13 mouse cellular contexts compared by ENCODE assay signal in genomic region chr16:91838771-91839170, GRCm38 (mm10).
A peak's percentile ranks its signal among the peaks of the same experiment; 100 is the strongest.
DNase-seq lines count a peak whose midpoint lies in the region; TF ChIP-seq lines count a peak whose summit lies in the region.
"Had no signal": no experiment of that assay in that cellular context is flagged by ENCODE, and none has a peak within 500 bp of the region (broad histone marks: within the 10 kb centered on the region; RNA-seq: fewer than 3 reads in every experiment).

No protein-coding gene starts in this region.

- no peak for TF ChIP-seq CTCF in layer of hippocampus, adult 2 months (conservative IDR thresholded peaks at IDR 0.05)
- TF ChIP-seq CTCF in E14TG2a.4 (conservative IDR thresholded peaks at IDR 0.05; ENCODE audit: low read length) = no peak

- peak overlapping the region; percentile 85 for H3K27ac ChIP-seq in layer of hippocampus, adult 2 months
- H3K27ac ChIP-seq: kidney, embryonic 15.5 days; limb, embryonic 15.5 days; neural tube, embryonic 12.5 days had no signal

- 0 out of 2 replicates have a peak, but pooled peaks cover 9% of the 10 kb centered on the region for H3K36me3 ChIP-seq in E14TG2a.4 (ENCODE audit: insufficient read depth, low read length)

- H3K9me3 ChIP-seq in E14TG2a.4 (ENCODE audit: low read length) = no peaks in the 10 kb centered on the region
- H3K9me3 ChIP-seq: kidney, embryonic 15.5 days; limb, embryonic 15.5 days; neural tube, embryonic 12.5 days had no signal

- no peak overlapping the region for H3K4me3 ChIP-seq in layer of hippocampus, adult 2 months
- peak overlapping the region; percentile 43; the same call in 1 of the 2 replicates for H3K4me3 ChIP-seq in E14TG2a.4 (replicated peaks; ENCODE audit: low read length)
- H3K4me3 ChIP-seq: kidney, embryonic 15.5 days; limb, embryonic 15.5 days; neural tube, embryonic 12.5 days had no signal

- peak; percentile 23 for DNase-seq in embryo, embryonic 11 days
- no peak for DNase-seq in embryo, embryonic 9.5 days (ENCODE audit: extremely low spot score)
- DNase-seq in layer of hippocampus, adult 2 months (ENCODE audit: low spot score in 2 of 2) = no peak
- DNase-seq in layer of hippocampus, postnatal 14 days (ENCODE audit: low spot score in 2 of 2) = no peak
- peak; percentile 46 to 56 for DNase-seq in cerebellum, postnatal 25 days
- DNase-seq in ovary, postnatal 14 days (ENCODE audit: low spot score) = no peak
- no peak for DNase-seq in layer of hippocampus, adult 11-12 months (ENCODE audit: low spot score)
- DNase-seq: heart, postnatal 14 days; right cerebral cortex, postnatal 14 days had no signal

- no peaks in the 10 kb centered on the region for H3K27me3 ChIP-seq in E14TG2a.4 (ENCODE audit: insufficient read depth, low read length)
- H3K27me3 ChIP-seq: kidney, embryonic 15.5 days; limb, embryonic 15.5 days; neural tube, embryonic 12.5 days had no signal

- peaks cover 69% of the 10 kb centered on the region for H3K4me1 ChIP-seq in E14TG2a.4 (replicated peaks; ENCODE audit: low read depth, low read length)

Comparison
In these comparisons a context has a peak if more than half of its experiments do, and no peak if none do; other contexts are left out.
1. DNase-seq: peak in embryo, embryonic 11 days (single experiment) and cerebellum, postnatal 25 days (2 of 2); none in embryo, embryonic 9.5 days (single experiment), layer of hippocampus, adult 2 months (0 of 2), layer of hippocampus, postnatal 14 days (0 of 2), ovary, postnatal 14 days (single experiment) and layer of hippocampus, adult 11-12 months (single experiment).